Mouse (Mus musculus): Measurements from ENCODE around the gene Dnajb3. TPM values are rescaled to one million over a fixed set of nuclear protein-coding genes. Genes with fewer than 3 reads are reported as not detected.

Dnajb3 gene
- polyA plus RNA-seq, 1 experiment from 2014 or later, result 2.8 TPM

DNA sequence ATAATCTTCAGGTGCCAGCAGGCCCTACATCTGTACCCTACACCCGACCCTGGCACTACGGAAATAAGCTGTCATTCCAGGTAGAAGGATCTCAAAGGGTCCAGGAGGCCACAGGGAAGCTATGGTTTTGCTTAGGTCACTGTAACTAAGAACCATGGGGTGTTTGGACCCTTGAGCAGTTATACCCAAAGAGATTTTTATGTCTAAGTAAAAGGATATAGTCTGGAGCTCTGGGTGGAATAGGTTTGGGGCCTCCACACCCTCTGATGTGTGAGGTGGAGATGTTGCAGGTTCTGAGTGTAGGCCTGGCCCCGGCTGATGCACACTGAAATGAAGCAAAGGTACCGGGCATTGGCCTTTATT lies 28.6 kb upstream of the Dnajb3 start:
- Histone ChIP-seq H3K9me3 (replicated peaks; ENCODE audit: control insufficient read depth, low read length) (peaks cover 90% of the 10 kb centered on the region), H3K9ac (ENCODE audit: low read length) (no peak overlapping the region), H3K27ac (ENCODE audit: low read length) (no peak overlapping the region), H3K4me1 (ENCODE audit: control insufficient read depth, insufficient read depth, low read length) (no peaks in the 10 kb centered on the region), H3K4me3 (ENCODE audit: low read length) (no peak overlapping the region), H3K27me3 (ENCODE audit: control insufficient read depth, insufficient read depth, low read length) (no peaks in the 10 kb centered on the region), H3K4me2 (ENCODE audit: low read depth, low read length) (no peak overlapping the region), H3K36me3 (ENCODE audit: control insufficient read depth, insufficient read depth) (no peaks in the 10 kb centered on the region)
- WGBS, result 50% methylated on average over 4 of the region's 4 CpGs
- ATAC-seq (replicated peaks; ENCODE audit: extremely low read depth, insufficient read depth, low FRiP score), result no peak

DNA sequence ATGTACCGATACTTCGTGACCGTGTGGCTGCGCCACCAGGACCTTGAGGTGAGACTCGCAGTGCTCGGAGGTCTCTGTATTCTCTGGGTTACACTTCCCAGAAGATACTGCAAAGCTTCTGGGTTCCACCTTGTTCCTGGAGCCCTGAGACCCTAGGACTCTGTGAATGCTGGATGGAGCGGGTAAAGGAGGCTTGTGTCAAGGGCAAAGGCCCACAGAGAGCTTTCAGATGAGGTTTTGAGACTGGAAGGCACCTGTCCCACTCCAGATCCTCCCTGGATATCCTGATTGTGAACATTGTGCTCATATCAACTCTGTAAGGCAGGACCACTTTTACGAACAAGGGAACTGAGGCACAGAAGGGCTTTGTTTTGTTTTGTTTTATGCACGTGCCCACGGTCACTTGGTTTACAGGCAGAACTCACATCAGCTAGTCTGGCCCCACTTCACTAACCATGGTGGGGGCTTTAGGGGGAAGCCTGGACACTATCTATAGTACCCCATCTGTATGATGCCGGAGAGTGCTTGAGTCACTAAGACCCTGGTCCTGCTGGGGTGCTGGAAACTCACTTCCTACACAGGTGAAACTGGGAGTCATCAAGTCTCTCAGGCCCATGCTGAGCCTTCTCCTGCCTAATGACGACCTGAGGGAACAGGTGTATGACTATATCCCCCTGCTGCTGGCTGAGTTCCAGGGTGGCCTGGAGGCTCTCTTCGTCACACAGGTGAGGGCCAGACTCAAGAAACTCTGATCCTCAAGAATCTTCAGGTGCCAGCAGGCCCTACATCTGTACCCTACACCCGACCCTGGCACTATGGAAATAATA lies 28.1 kb upstream of the Dnajb3 start:
- Histone ChIP-seq H3K4me3 (ENCODE audit: low read length) (no peak overlapping the region), H3K27me3 (ENCODE audit: control insufficient read depth, insufficient read depth, low read length) (no peaks in the 10 kb centered on the region), H3K36me3 (ENCODE audit: control insufficient read depth, insufficient read depth) (no peaks in the 10 kb centered on the region), H3K4me2 (ENCODE audit: low read depth, low read length) (no peak overlapping the region), H3K27ac (ENCODE audit: low read length) (no peak overlapping the region), H3K4me1 (ENCODE audit: control insufficient read depth, insufficient read depth, low read length) (no peaks in the 10 kb centered on the region), H3K9me3 (replicated peaks; ENCODE audit: control insufficient read depth, low read length) (peaks cover 90% of the 10 kb centered on the region), H3K9ac (ENCODE audit: low read length) (no peak overlapping the region)
- 60% methylated on average over 14 of the region's 14 CpGs for WGBS
- no peak for ATAC-seq (replicated peaks; ENCODE audit: extremely low read depth, insufficient read depth, low FRiP score)

DNA sequence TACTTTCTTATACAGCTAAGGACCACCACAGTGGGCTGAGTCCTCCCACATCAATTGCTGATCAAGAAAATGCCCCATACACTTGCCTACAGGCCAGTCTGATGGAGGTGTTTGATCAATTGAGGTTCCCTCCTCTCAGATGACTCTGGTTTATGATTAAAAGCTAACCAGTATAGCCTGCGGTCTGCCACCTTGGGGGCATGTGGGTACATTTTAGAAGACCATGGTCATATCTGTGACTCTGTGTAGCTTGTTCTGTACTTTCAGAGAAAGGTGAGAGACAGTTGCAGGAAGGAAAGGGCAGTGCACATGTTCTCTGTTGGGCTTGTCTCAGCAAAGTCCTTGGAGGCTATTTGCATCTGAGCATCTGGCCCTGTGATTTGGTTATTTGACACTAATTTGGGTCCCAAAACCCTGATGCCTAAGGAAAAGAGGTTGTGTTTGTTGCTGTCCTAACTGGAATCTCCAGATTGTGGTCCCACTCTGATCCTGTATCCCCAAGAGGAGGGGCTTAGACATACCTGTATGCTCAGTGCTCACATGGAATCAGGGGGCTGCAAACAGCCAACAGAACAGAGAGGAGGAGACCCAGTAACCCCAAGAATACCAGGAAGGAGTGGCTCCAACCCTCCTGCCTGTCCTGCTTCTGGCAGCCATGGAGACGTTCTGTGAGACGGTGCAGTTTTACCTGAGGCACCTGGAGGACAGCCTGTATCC lies 27.2 kb upstream of the Dnajb3 start:
- H3K9me3 ChIP-seq (replicated peaks; ENCODE audit: control insufficient read depth, low read length), result peaks cover 90% of the 10 kb centered on the region
- no peak for ATAC-seq (replicated peaks; ENCODE audit: extremely low read depth, insufficient read depth, low FRiP score)
- 47% methylated on average over 3 of the region's 3 CpGs for WGBS

DNA sequence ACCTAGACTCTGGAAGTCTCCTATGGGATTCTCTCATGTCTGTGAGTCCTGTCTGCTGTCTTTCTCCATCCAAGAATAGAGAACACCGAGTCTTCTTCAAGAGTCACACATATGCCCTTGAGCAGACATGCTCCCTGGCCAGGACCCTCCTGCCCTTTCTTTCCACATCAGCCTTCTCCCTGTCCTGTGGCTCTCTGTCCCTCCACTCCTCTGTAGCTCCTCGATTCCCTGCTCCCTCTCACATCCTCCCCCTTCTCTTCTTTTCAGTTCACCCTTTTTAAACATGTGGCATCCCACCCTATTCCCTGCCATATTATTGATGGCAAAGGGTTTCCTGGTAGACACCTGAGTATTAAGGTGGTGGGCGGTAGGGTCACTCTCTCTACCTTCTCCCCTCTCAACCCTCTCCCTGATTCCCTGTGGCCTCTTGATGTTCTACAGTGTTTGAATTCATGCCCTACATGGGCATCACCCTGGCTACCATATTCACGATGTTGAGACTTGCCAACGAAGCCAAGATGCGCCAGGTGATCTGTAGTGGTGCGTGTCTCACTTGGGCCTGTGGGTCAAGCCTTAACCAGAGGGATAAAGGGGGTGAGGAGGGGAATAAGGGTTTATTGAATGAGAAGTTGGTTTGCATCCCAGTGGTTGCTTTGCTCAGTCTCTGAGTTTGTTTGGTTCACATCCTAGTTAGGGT lies 26.4 kb upstream of the Dnajb3 start:
- Histone ChIP-seq H3K4me2 (ENCODE audit: low read depth, low read length) (no peak overlapping the region), H3K27me3 (ENCODE audit: control insufficient read depth, insufficient read depth, low read length) (no peaks in the 10 kb centered on the region), H3K9ac (ENCODE audit: low read length) (no peak overlapping the region), H3K27ac (ENCODE audit: low read length) (no peak overlapping the region), H3K4me1 (ENCODE audit: control insufficient read depth, insufficient read depth, low read length) (no peaks in the 10 kb centered on the region), H3K36me3 (ENCODE audit: control insufficient read depth, insufficient read depth) (no peaks in the 10 kb centered on the region), H3K9me3 (replicated peaks; ENCODE audit: control insufficient read depth, low read length) (peaks cover 90% of the 10 kb centered on the region), H3K4me3 (ENCODE audit: low read length) (no peak overlapping the region)
- no peak for ATAC-seq (replicated peaks; ENCODE audit: extremely low read depth, insufficient read depth, low FRiP score)
- 56% methylated on average over 7 of the region's 7 CpGs for WGBS

More for the DNA sequence above, 27.2 kb upstream of the Dnajb3 start:
- no peak overlapping the region for H3K9ac ChIP-seq (ENCODE audit: low read length)
- no peaks in the 10 kb centered on the region for H3K36me3 ChIP-seq (ENCODE audit: control insufficient read depth, insufficient read depth)
- no peak overlapping the region for H3K4me3 ChIP-seq (ENCODE audit: low read length)
- H3K4me1 ChIP-seq (ENCODE audit: control insufficient read depth, insufficient read depth, low read length), result no peaks in the 10 kb centered on the region
- no peak overlapping the region for H3K4me2 ChIP-seq (ENCODE audit: low read depth, low read length)
- no peak overlapping the region for H3K27ac ChIP-seq (ENCODE audit: low read length)
- H3K27me3 ChIP-seq (ENCODE audit: control insufficient read depth, insufficient read depth, low read length), result no peaks in the 10 kb centered on the region

DNA sequence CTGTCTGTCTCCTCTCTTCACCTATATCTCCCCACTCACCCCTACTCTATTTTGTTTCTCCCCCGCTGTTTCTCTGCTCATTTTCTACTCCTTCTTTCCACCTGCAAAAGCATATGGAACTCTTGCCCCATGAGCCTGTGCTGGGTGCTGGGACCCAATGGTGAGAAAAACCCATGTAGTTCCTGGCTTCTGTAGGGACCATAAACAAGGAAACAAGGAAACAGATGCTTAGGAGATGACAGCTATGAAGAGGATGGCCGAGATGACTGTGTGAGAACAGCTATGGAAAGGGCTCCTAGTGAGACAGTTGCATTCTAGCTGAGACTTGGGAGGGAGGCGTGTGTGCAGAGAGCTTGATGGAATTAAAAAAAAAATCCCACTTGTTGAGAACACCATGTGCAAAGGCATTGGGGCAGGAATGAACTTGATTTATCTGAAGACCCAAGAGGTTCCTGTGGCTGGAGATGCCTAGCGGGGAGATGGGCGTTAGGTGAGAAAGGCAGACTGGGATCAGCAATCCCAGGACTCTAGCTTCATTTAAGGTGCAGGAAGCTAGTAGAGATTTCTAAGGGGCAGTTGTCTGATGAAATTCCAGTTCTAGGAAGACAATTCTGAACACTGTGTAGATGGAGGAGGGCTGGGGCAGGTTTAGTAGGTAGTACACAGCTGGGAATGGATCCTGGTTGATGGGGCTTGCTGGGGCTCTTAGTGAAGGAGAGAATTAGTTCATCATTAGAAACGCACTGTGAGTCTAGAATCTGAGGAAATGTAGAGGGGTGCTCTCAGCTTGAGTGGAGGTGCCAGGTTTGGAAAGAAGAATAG lies 25.6 kb upstream of the Dnajb3 start:
- Histone ChIP-seq H3K27me3 (ENCODE audit: control insufficient read depth, insufficient read depth, low read length) (no peaks in the 10 kb centered on the region), H3K9me3 (replicated peaks; ENCODE audit: control insufficient read depth, low read length) (peaks cover 92% of the 10 kb centered on the region), H3K36me3 (ENCODE audit: control insufficient read depth, insufficient read depth) (no peaks in the 10 kb centered on the region), H3K27ac (ENCODE audit: low read length) (no peak overlapping the region), H3K4me2 (ENCODE audit: low read depth, low read length) (no peak overlapping the region), H3K4me3 (ENCODE audit: low read length) (no peak overlapping the region), H3K4me1 (ENCODE audit: control insufficient read depth, insufficient read depth, low read length) (no peaks in the 10 kb centered on the region), H3K9ac (ENCODE audit: low read length) (no peak overlapping the region)
- WGBS, result 65% methylated on average over 6 of the region's 6 CpGs
- no peak for ATAC-seq (replicated peaks; ENCODE audit: extremely low read depth, insufficient read depth, low FRiP score)

DNA sequence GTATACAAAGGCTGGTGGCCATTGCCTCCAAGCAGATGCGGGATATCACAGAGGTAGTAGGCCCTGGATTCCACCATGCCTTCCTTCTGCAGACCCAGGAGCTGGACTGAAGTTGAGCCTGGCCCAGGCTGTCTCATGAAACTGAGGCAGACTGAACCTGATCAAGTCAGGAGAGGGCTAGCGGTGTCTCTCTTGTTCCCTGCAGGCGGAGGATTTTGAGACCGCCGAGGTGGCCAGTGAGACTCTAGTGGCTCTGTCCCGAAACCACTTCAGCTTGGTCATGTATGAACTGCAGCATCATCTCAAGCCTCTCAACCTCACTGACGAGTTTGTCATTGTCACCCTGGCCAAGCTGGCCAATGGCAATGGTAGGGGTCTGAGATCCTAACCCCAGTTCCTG lies 24.8 kb upstream of the Dnajb3 start:
- Histone ChIP-seq H3K4me2 (ENCODE audit: low read depth, low read length) (no peak overlapping the region), H3K27me3 (ENCODE audit: control insufficient read depth, insufficient read depth, low read length) (no peaks in the 10 kb centered on the region), H3K9me3 (replicated peaks; ENCODE audit: control insufficient read depth, low read length) (peaks cover 98% of the 10 kb centered on the region), H3K4me1 (ENCODE audit: control insufficient read depth, insufficient read depth, low read length) (no peaks in the 10 kb centered on the region), H3K27ac (ENCODE audit: low read length) (no peak overlapping the region), H3K36me3 (ENCODE audit: control insufficient read depth, insufficient read depth) (no peaks in the 10 kb centered on the region), H3K9ac (ENCODE audit: low read length) (no peak overlapping the region), H3K4me3 (ENCODE audit: low read length) (no peak overlapping the region)
- no peak for ATAC-seq (replicated peaks; ENCODE audit: extremely low read depth, insufficient read depth, low FRiP score)
- 70% methylated on average over 7 of the region's 7 CpGs for WGBS

DNA sequence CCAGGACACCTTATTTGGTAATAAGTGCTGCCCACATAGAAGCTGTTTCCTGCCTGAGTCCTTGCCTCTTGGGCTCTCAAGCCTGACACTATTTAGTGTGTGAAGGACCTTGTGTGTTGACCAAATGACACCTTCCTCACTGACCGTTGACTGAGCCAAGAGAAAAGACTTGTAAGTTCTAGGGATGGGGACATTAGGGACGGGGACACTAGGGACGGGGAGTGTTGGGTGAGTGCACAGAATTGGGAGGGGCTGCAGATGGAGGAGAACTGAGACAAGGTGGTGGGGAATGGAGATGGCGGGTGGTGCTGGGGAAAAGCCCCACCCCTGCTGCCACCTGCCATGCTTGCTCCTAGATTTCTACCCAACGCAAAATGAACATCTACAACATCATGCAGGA lies 24.4 kb upstream of the Dnajb3 start:
- Histone ChIP-seq H3K9me3 (replicated peaks; ENCODE audit: control insufficient read depth, low read length) (peaks cover 95% of the 10 kb centered on the region), H3K27ac (ENCODE audit: low read length) (no peak overlapping the region), H3K4me1 (ENCODE audit: control insufficient read depth, insufficient read depth, low read length) (no peaks in the 10 kb centered on the region), H3K36me3 (ENCODE audit: control insufficient read depth, insufficient read depth) (no peaks in the 10 kb centered on the region), H3K27me3 (ENCODE audit: control insufficient read depth, insufficient read depth, low read length) (no peaks in the 10 kb centered on the region), H3K9ac (ENCODE audit: low read length) (no peak overlapping the region), H3K4me3 (ENCODE audit: low read length) (no peak overlapping the region), H3K4me2 (ENCODE audit: low read depth, low read length) (no peak overlapping the region)
- ATAC-seq (replicated peaks; ENCODE audit: extremely low read depth, insufficient read depth, low FRiP score), result no peak
- WGBS, result 76% methylated on average over 5 of the region's 5 CpGs

DNA sequence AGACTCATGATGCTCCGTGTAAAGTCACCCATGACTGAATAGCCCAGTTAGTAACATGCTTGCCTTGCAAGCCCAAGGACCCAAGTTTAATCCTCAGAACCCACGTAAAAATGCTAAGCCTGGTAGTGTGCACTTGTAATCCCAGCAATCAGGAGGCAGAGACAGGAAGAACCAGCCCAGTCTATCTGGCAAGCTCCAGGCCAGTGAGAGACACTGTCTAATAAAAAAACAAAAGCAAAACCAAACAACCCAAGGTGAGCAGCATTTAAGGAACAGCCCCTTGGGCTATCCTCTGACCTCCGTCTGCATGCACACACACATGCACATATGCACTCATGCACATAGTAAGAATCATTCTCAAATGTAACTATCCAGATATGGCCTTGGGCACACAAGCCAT lies 24.0 kb upstream of the Dnajb3 start:
- no peaks in the 10 kb centered on the region for H3K4me1 ChIP-seq (ENCODE audit: control insufficient read depth, insufficient read depth, low read length)
- H3K27ac ChIP-seq (ENCODE audit: low read length), result no peak overlapping the region
- no peak overlapping the region for H3K4me3 ChIP-seq (ENCODE audit: low read length)
- H3K4me2 ChIP-seq (ENCODE audit: low read depth, low read length), result no peak overlapping the region
- no peak overlapping the region for H3K9ac ChIP-seq (ENCODE audit: low read length)
- WGBS, result 67% methylated on average over 3 of the region's 3 CpGs
- no peaks in the 10 kb centered on the region for H3K36me3 ChIP-seq (ENCODE audit: control insufficient read depth, insufficient read depth)
- H3K9me3 ChIP-seq (replicated peaks; ENCODE audit: control insufficient read depth, low read length), result peaks cover 92% of the 10 kb centered on the region
- H3K27me3 ChIP-seq (ENCODE audit: control insufficient read depth, insufficient read depth, low read length), result no peaks in the 10 kb centered on the region
- no peak for ATAC-seq (replicated peaks; ENCODE audit: extremely low read depth, insufficient read depth, low FRiP score)

Data from heart, embryonic 16.5 days (tissue).